Mouse (Mus musculus): ENCODE measurements around the gene Nr2c1. TPM values are rescaled to one million over a fixed set of nuclear protein-coding genes. Genes with fewer than 3 reads are reported as not detected.
A peak's percentile ranks its signal among the peaks of the same experiment; 100 is the strongest.

Nr2c1 gene
- polyA plus RNA-seq, 1 experiment from 2014 or later = 11.9 TPM

DNA sequence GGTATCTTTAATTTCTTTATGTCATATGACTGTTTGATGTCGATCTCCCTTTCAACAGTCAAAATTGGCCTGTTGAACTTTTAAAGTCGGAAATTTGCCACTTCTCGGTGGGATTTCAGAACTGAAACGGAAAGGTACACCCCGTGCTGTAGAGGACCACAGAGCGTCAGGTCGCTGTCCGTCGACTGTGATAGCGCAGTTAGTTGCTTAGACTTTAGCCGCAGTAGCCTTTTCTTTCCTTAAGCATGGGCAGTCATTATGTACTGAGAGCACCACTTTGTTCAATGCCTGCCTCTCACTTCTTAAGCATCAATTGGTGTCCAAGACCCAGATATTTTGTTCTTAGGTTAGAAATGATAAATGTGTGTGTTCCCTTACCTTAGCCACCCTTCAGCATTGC is 24.3 kb downstream of the Nr2c1 start:
- H3K9ac ChIP-seq = no peak overlapping the region
- 37% methylated on average over 11 of the region's 11 CpGs for WGBS
- peaks cover 28% of the 10 kb centered on the region for H3K4me1 ChIP-seq
- H3K27me3 ChIP-seq = no peaks in the 10 kb centered on the region
- peak overlapping the region; percentile 27 for H3K4me2 ChIP-seq
- peaks cover 58% of the 10 kb centered on the region for H3K36me3 ChIP-seq (replicated peaks)
- H3K9me3 ChIP-seq = peaks cover 4% of the 10 kb centered on the region; the same call in 1 of the 2 replicates
- no peak for ATAC-seq (ENCODE audit: low FRiP score)
- H3K4me3 ChIP-seq (replicated peaks) = no peak overlapping the region
- peak overlapping the region; percentile 9; the same call in 1 of the 2 replicates for H3K27ac ChIP-seq

DNA sequence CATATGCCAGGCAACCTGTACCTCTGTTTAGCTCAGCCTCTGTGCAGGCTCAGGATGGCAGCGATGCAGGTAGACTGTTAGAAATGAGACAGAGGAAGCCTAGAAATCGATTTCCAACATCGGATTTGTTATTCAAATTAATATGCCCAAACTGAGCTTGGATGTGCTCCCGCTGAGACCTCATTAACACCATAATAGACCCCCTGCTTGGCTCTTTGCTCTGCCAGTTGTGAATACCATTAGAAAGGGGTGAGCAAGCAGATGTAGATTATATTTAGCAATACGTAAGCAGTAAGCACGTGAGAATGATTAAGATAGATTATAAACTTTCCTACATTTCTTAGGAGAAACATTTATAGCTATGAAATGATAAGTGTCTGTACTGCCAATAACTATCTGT is 24.9 kb downstream of the Nr2c1 start:
- peaks cover 28% of the 10 kb centered on the region for H3K4me1 ChIP-seq
- peaks cover 52% of the 10 kb centered on the region for H3K36me3 ChIP-seq (replicated peaks)
- ATAC-seq (ENCODE audit: low FRiP score) = peak; percentile 27; the same call in 1 of the 2 replicates
- no peak overlapping the region for H3K4me3 ChIP-seq (replicated peaks)
- no peak overlapping the region for H3K4me2 ChIP-seq
- H3K9ac ChIP-seq = no peak overlapping the region
- WGBS = 15% methylated on average over 6 of the region's 6 CpGs
- H3K27ac ChIP-seq = no peak overlapping the region
- H3K9me3 ChIP-seq = peaks cover 4% of the 10 kb centered on the region; the same call in 1 of the 2 replicates
- H3K27me3 ChIP-seq = no peaks in the 10 kb centered on the region

DNA sequence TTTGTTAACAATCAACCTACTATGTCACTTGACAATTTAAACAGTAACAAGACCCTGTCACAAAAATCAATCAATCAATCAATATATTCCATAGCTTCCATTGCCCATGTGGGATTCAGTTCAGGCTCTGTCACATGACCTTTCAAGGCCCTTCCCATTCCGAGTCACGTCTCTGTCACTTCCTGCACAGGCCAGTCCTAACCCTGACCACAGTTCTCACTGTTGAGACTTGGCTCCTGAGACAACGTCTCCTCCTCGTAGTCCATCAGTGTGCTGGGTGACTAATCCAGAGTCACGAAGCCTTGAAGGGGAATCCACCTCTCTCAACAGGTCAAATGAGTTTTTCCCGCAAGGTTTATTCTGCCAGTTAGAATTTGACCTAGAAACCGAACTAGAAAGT is 26.8 kb downstream of the Nr2c1 start:
- Histone ChIP-seq H3K36me3 (replicated peaks) (peaks cover 37% of the 10 kb centered on the region), H3K27me3 (no peaks in the 10 kb centered on the region), H3K27ac (no peak overlapping the region), H3K4me3 (replicated peaks) (no peak overlapping the region), H3K9me3 (peaks cover 4% of the 10 kb centered on the region; the same call in 1 of the 2 replicates), H3K4me1 (peaks cover 28% of the 10 kb centered on the region), H3K4me2 (no peak overlapping the region), H3K9ac (no peak overlapping the region)
- 90% methylated on average over 7 of the region's 7 CpGs for WGBS
- ATAC-seq (ENCODE audit: low FRiP score) = no peak

DNA sequence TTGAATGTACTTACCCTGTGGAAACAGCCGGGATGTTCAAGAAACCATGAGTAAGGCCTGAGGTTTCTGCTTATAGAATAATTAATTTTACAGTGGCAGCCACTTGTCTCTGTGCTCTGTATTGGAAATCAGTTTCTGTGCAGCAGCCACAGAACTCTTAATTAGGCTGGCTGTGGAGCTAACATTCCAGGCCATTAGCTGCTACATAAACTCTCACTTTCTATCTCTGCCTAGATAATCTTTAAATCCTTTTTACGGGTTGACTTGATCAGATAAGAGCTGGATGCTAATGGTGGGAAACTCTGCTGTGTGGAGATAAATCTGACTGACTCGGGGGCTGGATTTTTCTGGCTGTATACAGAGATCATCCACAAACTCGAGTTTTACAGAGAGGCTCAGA is 35.4 kb downstream of the Nr2c1 start:
- 36% methylated on average over 4 of the region's 4 CpGs for WGBS
- Histone ChIP-seq H3K4me1 (peaks cover 11% of the 10 kb centered on the region; the same call in 1 of the 2 replicates), H3K27me3 (no peaks in the 10 kb centered on the region), H3K9me3 (no peaks in the 10 kb centered on the region), H3K4me2 (no peak overlapping the region), H3K4me3 (replicated peaks) (no peak overlapping the region), H3K9ac (no peak overlapping the region), H3K27ac (no peak overlapping the region), H3K36me3 (replicated peaks) (peaks cover 38% of the 10 kb centered on the region)
- no peak for ATAC-seq (ENCODE audit: low FRiP score)

DNA sequence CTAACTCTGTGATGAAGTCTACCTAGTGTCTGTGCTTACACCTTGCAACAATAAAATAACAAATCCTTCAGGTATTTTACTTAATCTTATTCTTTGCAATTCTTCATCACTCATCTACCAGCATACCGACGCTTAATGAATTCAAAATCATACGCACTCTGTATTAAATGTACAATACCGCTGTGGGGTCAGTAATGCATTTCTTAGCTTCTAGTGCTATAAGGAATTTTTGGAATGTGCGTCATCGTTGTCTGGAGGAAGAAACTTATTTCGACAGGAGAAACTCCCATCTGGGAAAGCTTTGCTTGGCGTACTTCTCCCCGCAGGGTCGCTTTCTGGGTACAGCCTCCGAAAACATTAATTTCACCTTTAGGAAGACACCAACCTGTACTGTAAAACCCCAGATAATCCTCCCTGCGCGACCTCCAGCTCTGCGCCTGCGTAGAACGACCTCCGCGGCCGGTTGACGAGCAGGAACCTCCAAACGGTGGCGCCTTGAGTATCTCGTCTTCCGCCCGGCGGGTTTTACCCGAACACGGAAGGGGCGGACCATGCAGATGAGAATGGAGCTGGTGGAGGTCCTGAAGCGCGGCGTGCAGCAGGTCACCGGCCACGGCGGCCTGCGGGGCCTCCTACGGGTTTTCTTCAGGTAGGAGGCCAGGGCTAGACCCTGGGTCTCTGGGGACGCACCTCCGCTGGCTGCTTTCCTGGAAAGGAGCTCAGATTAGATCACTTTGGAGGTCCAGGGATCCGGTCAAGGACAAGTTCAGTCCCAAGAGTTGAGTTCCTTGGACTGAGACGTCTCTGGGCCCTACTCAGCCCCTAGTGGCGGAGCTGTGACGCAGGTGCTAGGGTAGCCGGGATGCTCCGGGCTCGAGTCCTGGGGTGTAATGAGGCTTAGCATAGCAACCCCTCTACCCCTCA is 50.9 kb downstream of the Nr2c1 start, which contains the start of gene Ndufa12:
TSS of gene Ndufa12 (plus strand) at position 239 of the 924 bp plus-strand sequence.
- ATAC-seq (ENCODE audit: low FRiP score) = peak; percentile 94
- under 1% methylated on average over 46 of the region's 46 CpGs for WGBS
- Histone ChIP-seq H3K27me3 (no peaks in the 10 kb centered on the region), H3K27ac (peak within 1 kb of the TSS; percentile 81), H3K4me3 (replicated peaks) (peak within 1 kb of the TSS; percentile 81), H3K9me3 (no peaks in the 10 kb centered on the region), H3K4me1 (peaks cover 10% of the 10 kb centered on the region), H3K9ac (peak within 1 kb of the TSS; percentile 67), H3K4me2 (peak within 1 kb of the TSS; percentile 78), H3K36me3 (replicated peaks) (peaks cover 42% of the 10 kb centered on the region)

DNA sequence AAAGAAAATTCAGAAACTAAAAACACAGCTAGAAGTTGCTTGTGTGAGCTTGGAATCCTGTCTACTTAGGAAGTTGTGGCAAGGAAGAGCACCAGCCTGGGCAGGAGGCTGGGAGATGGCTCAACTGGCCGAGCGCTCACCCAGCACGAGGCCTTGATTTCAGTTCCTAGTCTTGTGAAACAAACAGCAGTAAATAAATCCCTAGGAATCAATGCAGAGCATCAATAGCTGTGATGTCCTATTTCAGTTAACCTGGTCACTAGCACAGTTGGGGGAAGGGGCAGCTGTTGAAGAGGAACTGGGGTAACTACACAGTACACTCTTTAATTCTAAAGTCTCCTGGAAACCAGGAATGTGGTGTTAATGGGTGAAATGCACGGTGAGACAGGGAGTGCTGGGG is 57.1 kb downstream of the Nr2c1 start:
- H3K4me1 ChIP-seq = peaks cover 3% of the 10 kb centered on the region; the same call in 1 of the 2 replicates
- no peak overlapping the region for H3K4me3 ChIP-seq (replicated peaks)
- H3K27ac ChIP-seq = no peak overlapping the region
- no peak for ATAC-seq (ENCODE audit: low FRiP score)
- H3K27me3 ChIP-seq = no peaks in the 10 kb centered on the region
- no peaks in the 10 kb centered on the region for H3K9me3 ChIP-seq
- peaks cover 73% of the 10 kb centered on the region for H3K36me3 ChIP-seq (replicated peaks)
- no peak overlapping the region for H3K4me2 ChIP-seq
- 92% methylated on average over 4 of the region's 4 CpGs for WGBS
- H3K9ac ChIP-seq = no peak overlapping the region

DNA sequence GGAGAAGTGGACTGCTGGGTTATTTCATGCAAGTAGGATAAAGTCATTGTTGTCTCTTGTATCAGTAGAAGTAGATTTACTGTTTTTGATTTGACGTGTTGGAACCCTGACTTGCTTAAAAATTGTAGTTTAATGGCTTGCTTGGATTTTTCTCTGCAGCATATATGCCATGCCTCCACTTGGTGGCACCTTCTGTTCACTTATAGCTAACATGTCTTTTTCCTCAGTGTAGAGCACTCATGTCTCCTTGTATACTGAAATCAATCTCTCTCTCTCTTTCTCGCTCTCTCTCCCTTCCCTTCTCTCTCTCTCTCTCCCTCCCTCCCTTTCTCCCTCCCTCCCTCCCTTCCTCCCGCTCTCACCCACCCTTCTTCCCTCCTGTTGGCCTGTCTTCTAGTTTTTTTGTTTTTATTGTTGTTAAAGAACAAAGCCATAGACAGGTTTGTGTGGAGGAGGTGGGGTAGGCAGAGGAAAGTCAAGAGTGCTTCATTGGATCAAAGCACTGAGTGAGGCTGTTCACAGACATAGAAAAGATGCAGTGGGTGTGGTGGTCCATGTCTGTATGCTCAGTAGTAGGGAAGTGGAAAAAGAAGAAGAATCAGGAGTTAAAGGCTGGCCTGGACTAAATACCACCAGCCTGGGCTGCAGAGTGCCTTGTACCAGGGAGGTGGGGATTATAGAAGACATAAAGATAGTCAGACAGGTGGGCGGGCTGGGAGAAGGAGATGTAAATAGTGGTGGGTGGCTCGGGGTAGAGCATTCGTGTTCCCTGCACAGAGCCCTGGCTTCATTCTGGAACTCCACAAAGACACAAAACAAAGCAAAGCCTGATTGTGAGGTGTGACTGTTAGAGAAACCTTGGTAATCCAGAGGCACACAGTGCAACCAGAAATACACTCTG is 63.1 kb downstream of the Nr2c1 start:
- no peaks in the 10 kb centered on the region for H3K4me1 ChIP-seq
- no peak overlapping the region for H3K9ac ChIP-seq
- H3K36me3 ChIP-seq (replicated peaks) = peaks cover 45% of the 10 kb centered on the region
- H3K4me2 ChIP-seq = no peak overlapping the region
- ATAC-seq (ENCODE audit: low FRiP score) = peak; percentile 75; the same call in 1 of the 2 replicates
- WGBS = 69% methylated on average over 6 of the region's 6 CpGs
- no peaks in the 10 kb centered on the region for H3K27me3 ChIP-seq
- H3K27ac ChIP-seq = 0 out of 2 replicates have a peak overlapping the region, but pooled peaks have one; percentile 42
- H3K4me3 ChIP-seq (replicated peaks) = no peak overlapping the region
- H3K9me3 ChIP-seq = no peaks in the 10 kb centered on the region

DNA sequence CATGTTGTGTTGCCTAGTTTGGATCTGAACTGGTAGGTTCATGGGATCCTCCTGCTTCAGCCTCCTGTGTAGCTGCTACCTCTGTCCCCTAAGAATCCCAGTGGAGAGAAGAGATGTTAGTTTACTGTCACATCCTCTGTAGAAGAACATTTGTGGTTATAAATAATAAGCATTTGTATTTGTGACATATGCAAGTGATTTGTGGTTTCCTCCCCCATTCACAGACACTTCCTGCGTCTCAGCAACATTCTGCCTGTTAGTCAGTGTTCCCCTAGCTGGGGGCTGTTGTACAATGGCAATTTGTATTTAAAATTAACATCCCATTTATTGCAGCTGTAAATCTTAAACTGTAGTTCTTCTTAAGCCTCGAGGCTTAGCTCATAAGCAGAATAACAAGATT is 63.9 kb downstream of the Nr2c1 start:
- WGBS = 73% methylated on average over 2 of the region's 2 CpGs
- Histone ChIP-seq H3K27me3 (no peaks in the 10 kb centered on the region), H3K9ac (no peak overlapping the region), H3K27ac (no peak overlapping the region), H3K9me3 (no peaks in the 10 kb centered on the region), H3K4me2 (no peak overlapping the region), H3K4me3 (replicated peaks) (no peak overlapping the region), H3K4me1 (no peaks in the 10 kb centered on the region), H3K36me3 (replicated peaks) (peaks cover 39% of the 10 kb centered on the region)
- no peak for ATAC-seq (ENCODE audit: low FRiP score)

DNA sequence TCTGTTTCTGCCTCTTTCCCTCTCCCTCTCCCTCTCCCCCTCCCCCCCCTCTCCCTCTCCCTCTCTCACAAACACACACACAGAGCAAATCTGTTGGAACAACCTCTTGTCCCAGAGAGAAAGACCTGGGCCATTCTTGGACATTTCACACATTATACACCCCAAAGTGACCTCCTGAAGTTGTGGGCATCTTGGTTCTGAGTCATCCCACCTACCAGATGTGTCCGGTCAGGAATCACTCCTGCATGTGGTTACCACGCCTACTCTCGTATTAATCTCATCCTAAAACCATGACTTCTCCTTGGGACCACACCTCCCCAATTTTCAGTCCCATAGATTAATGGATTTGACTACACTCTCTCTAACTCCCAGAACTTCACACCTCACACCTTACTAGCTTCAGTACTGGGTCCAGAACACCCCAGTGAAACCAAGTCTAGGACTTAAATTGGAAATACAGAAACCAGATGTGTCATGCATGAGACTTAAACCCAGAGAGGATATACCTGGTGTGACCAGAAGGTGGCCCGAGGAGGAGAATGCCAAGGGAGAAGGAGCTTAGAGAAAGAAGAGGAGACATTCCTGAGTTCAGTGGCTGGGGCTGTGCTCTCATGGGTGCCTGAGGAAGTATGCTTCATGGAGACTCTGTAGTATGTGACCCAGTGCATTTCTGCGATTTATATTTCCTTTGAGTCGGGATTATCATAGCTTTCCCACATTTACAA is 77.4 kb downstream of the Nr2c1 start:
- no peak for ATAC-seq (ENCODE audit: low FRiP score)
- no peak overlapping the region for H3K4me2 ChIP-seq
- H3K9ac ChIP-seq = no peak overlapping the region
- WGBS = 83% methylated on average over 6 of the region's 6 CpGs
- H3K27me3 ChIP-seq = no peaks in the 10 kb centered on the region
- H3K4me3 ChIP-seq (replicated peaks) = no peak overlapping the region
- no peaks in the 10 kb centered on the region; the same call in 1 of the 2 replicates for H3K9me3 ChIP-seq
- H3K4me1 ChIP-seq = peaks cover 4% of the 10 kb centered on the region
- H3K27ac ChIP-seq = no peak overlapping the region
- H3K36me3 ChIP-seq (replicated peaks) = peaks cover 17% of the 10 kb centered on the region

DNA sequence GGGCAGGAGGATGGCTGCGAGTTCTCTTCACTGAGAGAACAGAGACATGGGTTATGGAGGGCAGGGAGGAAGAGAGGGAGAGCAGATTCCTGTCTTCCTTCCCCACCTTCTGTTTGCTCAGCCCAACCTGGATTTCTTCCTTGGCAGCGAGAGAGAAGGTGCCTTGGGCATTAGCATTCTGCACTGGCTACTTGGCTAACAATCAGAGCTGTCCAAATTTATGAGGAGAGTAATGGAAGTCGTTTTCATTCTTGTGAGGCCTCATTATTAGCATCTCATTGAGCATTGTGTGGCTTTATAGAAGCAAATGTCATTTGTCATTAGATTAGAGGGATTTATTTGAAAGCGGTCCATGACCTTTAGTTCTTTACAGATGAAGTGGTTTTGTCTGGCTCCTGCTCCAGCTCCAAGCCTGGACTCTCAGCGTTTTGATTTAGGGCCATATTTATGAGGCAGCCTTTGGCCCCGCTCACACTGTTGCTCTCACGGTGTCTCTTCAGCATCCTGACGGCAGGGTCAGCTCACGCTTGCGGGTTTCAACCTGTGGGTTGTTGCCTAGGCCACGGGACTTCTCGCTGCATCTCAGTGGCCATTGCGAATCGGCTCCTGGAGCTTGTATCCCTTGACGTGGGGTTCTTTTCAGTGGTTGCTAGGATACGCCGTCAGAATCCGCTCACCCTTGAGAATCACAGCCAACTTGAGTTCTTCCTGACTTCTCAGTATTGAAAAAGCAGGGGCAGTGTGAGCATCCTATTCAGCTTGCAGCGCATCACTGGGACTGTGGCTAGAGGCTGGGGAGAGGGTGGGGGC is 82.6 kb downstream of the Nr2c1 start:
- peak overlapping the region; percentile 50; the same call in 1 of the 2 replicates for H3K27ac ChIP-seq
- H3K9ac ChIP-seq = no peak overlapping the region
- H3K27me3 ChIP-seq = peaks cover 3% of the 10 kb centered on the region
- H3K4me2 ChIP-seq = peak overlapping the region; percentile 43
- 20% methylated on average over 19 of the region's 19 CpGs for WGBS
- H3K4me1 ChIP-seq = peaks cover 14% of the 10 kb centered on the region
- no peaks in the 10 kb centered on the region; the same call in 1 of the 2 replicates for H3K9me3 ChIP-seq
- no peak overlapping the region for H3K4me3 ChIP-seq (replicated peaks)
- peak; percentile 88 for ATAC-seq (ENCODE audit: low FRiP score)
- no peaks in the 10 kb centered on the region for H3K36me3 ChIP-seq (replicated peaks)

DNA sequence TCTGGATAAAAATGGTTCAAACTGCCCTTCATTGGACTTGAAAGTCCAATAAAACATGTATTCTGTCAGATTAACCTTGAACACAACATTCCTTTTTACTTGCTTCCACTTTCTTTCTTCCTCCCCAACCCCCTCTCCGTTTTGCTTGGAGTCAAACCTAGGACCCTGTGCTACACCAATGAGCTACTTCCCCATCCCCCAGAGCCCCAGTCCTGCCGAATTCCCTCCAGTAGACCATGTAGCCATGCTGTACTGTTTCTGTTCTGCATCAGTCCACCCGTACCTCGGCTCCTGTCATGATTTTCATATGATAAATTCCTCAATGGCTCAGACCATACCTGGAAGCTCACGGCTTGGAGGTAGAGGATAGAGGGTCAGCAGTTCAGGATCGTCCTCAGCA is 83.2 kb downstream of the Nr2c1 start:
- H3K4me3 ChIP-seq (replicated peaks) = no peak overlapping the region

More for the DNA sequence above, 83.2 kb downstream of the Nr2c1 start:
- Histone ChIP-seq H3K9me3 (no peaks in the 10 kb centered on the region; the same call in 1 of the 2 replicates), H3K27ac (no peak overlapping the region; the same call in 1 of the 2 replicates), H3K36me3 (replicated peaks) (no peaks in the 10 kb centered on the region), H3K4me1 (peaks cover 14% of the 10 kb centered on the region), H3K4me2 (peak overlapping the region; percentile 43), H3K27me3 (peaks cover 3% of the 10 kb centered on the region), H3K9ac (no peak overlapping the region)
- 81% methylated on average over 6 of the region's 6 CpGs for WGBS
- ATAC-seq (ENCODE audit: low FRiP score) = no peak

All from forebrain, embryonic 12.5 days (tissue).